ENCODE assay signal across 25 mouse cellular contexts in the genomic region with DNA sequence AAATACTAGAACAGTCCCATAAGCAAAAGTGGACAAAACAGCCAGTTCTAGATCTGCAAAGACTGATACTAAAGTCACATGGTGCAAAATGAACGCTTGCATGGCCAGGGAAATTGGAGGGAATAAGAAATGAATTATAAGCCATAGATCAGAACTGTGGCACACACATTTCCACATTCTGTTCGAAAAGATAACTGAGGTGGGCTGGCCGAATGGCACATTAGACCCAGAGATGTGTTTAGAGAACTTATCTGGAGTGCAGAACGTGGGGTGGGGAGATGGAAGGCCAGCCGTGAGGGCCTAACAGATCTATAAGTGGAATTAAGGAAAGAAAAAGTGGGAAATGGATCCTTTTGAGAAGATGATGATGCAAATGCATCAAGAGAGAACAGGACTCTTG. TPM values are rescaled to one million over a fixed set of nuclear protein-coding genes. Genes with fewer than 3 reads are reported as not detected.
"Had no signal": no experiment of that assay in that cellular context is flagged by ENCODE, and none has a peak within 500 bp of the region (broad histone marks: within the 10 kb centered on the region; RNA-seq: fewer than 3 reads in every experiment).

No protein-coding gene starts in this region.

- H3K4me1 ChIP-seq: hindbrain, embryonic 13.5 days; hindbrain, embryonic 15.5 days had no signal

- DNase-seq: gastrocnemius, adult 2 months; gastrocnemius, postnatal 10 days; gastrocnemius, postnatal 25 days; heart, adult 18-20 months; heart, postnatal 10 days; heart, postnatal 36 days; kidney, adult 11 months; kidney, adult 2 months; kidney, adult 9 months; kidney, postnatal 10 days; kidney, postnatal 25 days; kidney, postnatal 4 days had no signal

- H3K27ac ChIP-seq: gastrocnemius, adult 2 months; heart, embryonic 10.5 days; hindbrain, embryonic 13.5 days; hindbrain, embryonic 15.5 days; hindbrain, postnatal 0 days; kidney, embryonic 15.5 days; layer of hippocampus, adult 2 months; left cerebral cortex, adult 2 months; limb, embryonic 10.5 days; limb, embryonic 12.5 days had no signal

- H3K9ac ChIP-seq: heart, embryonic 12.5 days; hindbrain, embryonic 13.5 days; hindbrain, embryonic 15.5 days; kidney, embryonic 15.5 days; limb, embryonic 12.5 days had no signal

- H3K27me3 ChIP-seq: heart, embryonic 12.5 days; hindbrain, embryonic 13.5 days; hindbrain, embryonic 15.5 days; kidney, embryonic 15.5 days; limb, embryonic 12.5 days had no signal

- H3K36me3 ChIP-seq: hindbrain, embryonic 15.5 days had no signal

- ATAC-seq: hindbrain, postnatal 0 days; intestine, embryonic 16.5 days had no signal

- H3K9me3 ChIP-seq: heart, embryonic 10.5 days; heart, embryonic 12.5 days; hindbrain, embryonic 13.5 days; hindbrain, embryonic 15.5 days; kidney, embryonic 15.5 days; limb, embryonic 10.5 days; limb, embryonic 12.5 days had no signal

- H3K4me2 ChIP-seq: heart, embryonic 12.5 days; hindbrain, embryonic 13.5 days; hindbrain, embryonic 15.5 days; kidney, embryonic 15.5 days; limb, embryonic 12.5 days had no signal

- H3K4me3 ChIP-seq: gastrocnemius, adult 2 months; heart, embryonic 10.5 days; heart, embryonic 12.5 days; hindbrain, embryonic 13.5 days; hindbrain, embryonic 15.5 days; kidney, embryonic 15.5 days; layer of hippocampus, adult 2 months; left cerebral cortex, adult 2 months; limb, embryonic 10.5 days; limb, embryonic 12.5 days had no signal

RNA-seq across cellular contexts. Expression of a gene that starts 30.9 kb away (rescaled TPM):
- total RNA-seq: granulocyte monocyte progenitor cell, adult 5-6 weeks; hematopoietic stem cell, adult 5-6 weeks had no signal
